Mouse (Mus musculus) erythroblast, embryonic 14.5 days (primary cell): Measurements from ENCODE around the gene C2cd4a. TPM values are rescaled to one million over a fixed set of nuclear protein-coding genes. Genes with fewer than 3 reads are reported as not detected.
A peak's percentile ranks its signal among the peaks of the same experiment; 100 is the strongest.

ENCODE experiments used
- H3K27me3 ChIP-seq: 2 replicates; pipeline ENCODE4 v1.6.1; 2012; ENCODE audit warnings: inconsistent platforms; ENCODE audit not compliant: control insufficient read depth
- H3K36me3 ChIP-seq: 2 replicates; pipeline ENCODE4 v1.6.1; 2012; ENCODE audit warnings: mild to moderate bottlenecking, inconsistent platforms; ENCODE audit not compliant: control insufficient read depth
- H3K4me1 ChIP-seq: 2 replicates; pipeline ENCODE4 v1.6.1; 2012; ENCODE audit warnings: inconsistent platforms; ENCODE audit not compliant: control insufficient read depth
- H3K4me3 ChIP-seq: replicated peaks from 2 replicates; pipeline ENCODE3; 2012; ENCODE audit warnings: moderate library complexity, mild to moderate bottlenecking, inconsistent platforms
- H3K9me3 ChIP-seq: 2 replicates; pipeline ENCODE4 v1.6.1; 2012; ENCODE audit warnings: low read length, inconsistent platforms, mixed read lengths; ENCODE audit not compliant: control insufficient read depth
- GATA1 ChIP-seq: IDR thresholded peaks from 2 replicates; pipeline ENCODE4 v1.6.1; 2012; ENCODE audit warnings: low read length, inconsistent platforms, mixed read lengths
- TAL1 ChIP-seq: IDR thresholded peaks from 3 replicates; pipeline ENCODE4 v1.6.1; 2012; ENCODE audit warnings: low read length, inconsistent platforms, mixed read lengths
- polyA plus RNA-seq: library from polyadenylated mRNA; stranded (reverse); fragments of >175 nt; gene quantifications from 2 replicates; pipeline ENCODE4 v1.2.3, GENCODE M21; 2012

C2cd4a gene
- polyA plus RNA-seq, result 0.28 and 0.30 TPM in 2 replicates

GRCm38 (mm10) chr9:67832046-67832605 lies at the start of gene C2cd4a:
C2cd4a (minus strand) TSS chr9:67832330.
- Histone ChIP-seq H3K27me3 (peaks cover 31% of the 10 kb centered on the region), H3K9me3 (no peaks in the 10 kb centered on the region), H3K4me1 (peaks cover 32% of the 10 kb centered on the region), H3K36me3 (no peaks in the 10 kb centered on the region), H3K4me3 (peak within 1 kb of the TSS; percentile 69)
- TF ChIP-seq GATA1, result no peak
- no peak for TF ChIP-seq TAL1

GRCm38 (mm10) chr9:67878197-67878769 lies 46.2 kb upstream of the C2cd4a start:
- H3K36me3 ChIP-seq, result peaks cover 49% of the 10 kb centered on the region
- H3K4me1 ChIP-seq, result peaks cover 53% of the 10 kb centered on the region
- TF ChIP-seq GATA1 (0 out of 2 replicates have a peak, but pooled peaks have one; percentile 17), TAL1 (no peak)
- no peaks in the 10 kb centered on the region for H3K9me3 ChIP-seq
- peak overlapping the region; percentile 37 for H3K4me3 ChIP-seq
- no peaks in the 10 kb centered on the region for H3K27me3 ChIP-seq

GRCm38 (mm10) chr9:67877081-67877718 lies 45.1 kb upstream of the C2cd4a start:
- TF ChIP-seq TAL1 (peak; percentile 54), GATA1 (peak; percentile 69)
- H3K4me1 ChIP-seq, result peaks cover 60% of the 10 kb centered on the region
- peaks cover 50% of the 10 kb centered on the region for H3K36me3 ChIP-seq
- no peaks in the 10 kb centered on the region for H3K27me3 ChIP-seq
- peak overlapping the region; percentile 37 for H3K4me3 ChIP-seq
- no peaks in the 10 kb centered on the region for H3K9me3 ChIP-seq

GRCm38 (mm10) chr9:67875337-67875736 lies 43.2 kb upstream of the C2cd4a start:
- Histone ChIP-seq H3K27me3 (no peaks in the 10 kb centered on the region), H3K36me3 (peaks cover 41% of the 10 kb centered on the region), H3K9me3 (no peaks in the 10 kb centered on the region), H3K4me3 (no peak overlapping the region), H3K4me1 (peaks cover 72% of the 10 kb centered on the region)
- no peak for TF ChIP-seq GATA1
- no peak for TF ChIP-seq TAL1

- Histone ChIP-seq H3K36me3 (peaks cover 47% of the 10 kb centered on the region), H3K4me1 (peaks cover 78% of the 10 kb centered on the region), H3K9me3 (no peaks in the 10 kb centered on the region), H3K4me3 (no peak overlapping the region), H3K27me3 (no peaks in the 10 kb centered on the region)
- no peak for TF ChIP-seq GATA1
- peak; percentile 9; the same call in 1 of the 3 replicates for TF ChIP-seq TAL1
These were observed 42.5 kb upstream of the C2cd4a start for GRCm38 (mm10) chr9:67874522-67875222.

GRCm38 (mm10) chr9:67869691-67870450 lies 37.7 kb upstream of the C2cd4a start:
- no peak overlapping the region for H3K4me3 ChIP-seq
- peaks cover 50% of the 10 kb centered on the region for H3K36me3 ChIP-seq
- no peaks in the 10 kb centered on the region for H3K27me3 ChIP-seq
- peaks cover 60% of the 10 kb centered on the region for H3K4me1 ChIP-seq
- no peaks in the 10 kb centered on the region for H3K9me3 ChIP-seq
- TF ChIP-seq TAL1 (no peak), GATA1 (no peak)

- H3K4me1 ChIP-seq, result peaks cover 65% of the 10 kb centered on the region
- no peaks in the 10 kb centered on the region for H3K9me3 ChIP-seq
- no peak for TF ChIP-seq TAL1
- TF ChIP-seq GATA1, result no peak
- H3K36me3 ChIP-seq, result peaks cover 43% of the 10 kb centered on the region
- H3K27me3 ChIP-seq, result no peaks in the 10 kb centered on the region
- no peak overlapping the region for H3K4me3 ChIP-seq
These were observed 35.3 kb upstream of the C2cd4a start for GRCm38 (mm10) chr9:67867411-67867810.

- Histone ChIP-seq H3K4me3 (no peak overlapping the region), H3K27me3 (no peaks in the 10 kb centered on the region), H3K36me3 (peaks cover 44% of the 10 kb centered on the region), H3K9me3 (no peaks in the 10 kb centered on the region), H3K4me1 (peaks cover 68% of the 10 kb centered on the region)
- TF ChIP-seq GATA1 (no peak), TAL1 (no peak)
These were observed 33.3 kb upstream of the C2cd4a start for GRCm38 (mm10) chr9:67865411-67865810.

GRCm38 (mm10) chr9:67864011-67864410 lies 31.9 kb upstream of the C2cd4a start:
- H3K36me3 ChIP-seq, result peaks cover 43% of the 10 kb centered on the region
- TF ChIP-seq TAL1 (no peak), GATA1 (no peak)
- H3K9me3 ChIP-seq, result no peaks in the 10 kb centered on the region
- peaks cover 63% of the 10 kb centered on the region for H3K4me1 ChIP-seq
- no peak overlapping the region for H3K4me3 ChIP-seq
- no peaks in the 10 kb centered on the region for H3K27me3 ChIP-seq
